Mouse (Mus musculus) embryo, embryonic 11 days (tissue): ENCODE results near the gene Dr1.
"Not testable (repeated sequence)": the region's sequence is repeated elsewhere in the genome, so short reads cannot be mapped to it uniquely, and the experiment has no call there.

Experiments used
- DNase-seq: peaks from one replicate; pipeline ENCODE4 v3.0.0-alpha.2; 2015

Dr1 gene

GRCm38 (mm10) chr5:108268127-108269062 is at the start of gene Dr1:
TSS of gene Dr1 (plus strand) at chr5:108268897.
- DNase-seq, result peak; percentile 97

- DNase-seq, result no peak
Observed at GRCm38 (mm10) chr5:108224077-108224476, 44.6 kb upstream of the Dr1 start.

GRCm38 (mm10) chr5:108226159-108226558 is 42.5 kb upstream of the Dr1 start:
- no peak for DNase-seq

- no peak for DNase-seq
Observed at GRCm38 (mm10) chr5:108246314-108246765, 22.4 kb upstream of the Dr1 start.

GRCm38 (mm10) chr5:108250033-108250432 is 18.7 kb upstream of the Dr1 start:
- DNase-seq, result no peak

GRCm38 (mm10) chr5:108255259-108255658 is 13.4 kb upstream of the Dr1 start:
- DNase-seq, result no peak

GRCm38 (mm10) chr5:108262722-108263121 is 6.0 kb upstream of the Dr1 start:
- DNase-seq, result peak; percentile 7

GRCm38 (mm10) chr5:108263785-108264184 is 4.9 kb upstream of the Dr1 start:
- not testable (repeated sequence) for DNase-seq

GRCm38 (mm10) chr5:108266990-108267389 is 1.7 kb upstream of the Dr1 start:
- DNase-seq, result no peak

- DNase-seq, result peak; percentile 5
Observed at GRCm38 (mm10) chr5:108269063-108269810, 540 bp downstream of the Dr1 start.

GRCm38 (mm10) chr5:108269811-108270151 is 1.1 kb downstream of the Dr1 start:
- no peak for DNase-seq

GRCm38 (mm10) chr5:108270415-108270814 is 1.7 kb downstream of the Dr1 start:
- no peak for DNase-seq

GRCm38 (mm10) chr5:108271345-108271744 is 2.6 kb downstream of the Dr1 start:
- DNase-seq, result not testable (repeated sequence)

- no peak for DNase-seq
Observed at GRCm38 (mm10) chr5:108286957-108287356, 18.3 kb downstream of the Dr1 start.

GRCm38 (mm10) chr5:108301567-108301966 is 32.9 kb downstream of the Dr1 start:
- no peak for DNase-seq

GRCm38 (mm10) chr5:108312224-108313064 is 43.7 kb downstream of the Dr1 start, which contains the start of gene Pigg:
TSS of gene Pigg (plus strand) at chr5:108312609.
- DNase-seq, result peak; percentile 94

GRCm38 (mm10) chr5:108313065-108313860 is 44.6 kb downstream of the Dr1 start:
- DNase-seq, result no peak
